Mouse (Mus musculus) cortical plate, adult 2 months (tissue): ENCODE measurements around the gene Olfr167.

Experiments used
- CTCF ChIP-seq: fragments of 200-500 bp; IDR thresholded peaks from 2 replicates; pipeline ENCODE4 v1.5.1; 2011; ENCODE audit warnings: mild to moderate bottlenecking, control low read depth, low read length; ENCODE audit not compliant: insufficient read depth; ENCODE audit errors: extremely low read depth
- POLR2A ChIP-seq: fragments of 200-500 bp; IDR thresholded peaks from 2 replicates; pipeline ENCODE4 v1.6.1; 2011; ENCODE audit warnings: mild to moderate bottlenecking, low read length, control low read depth; ENCODE audit not compliant: insufficient read depth; ENCODE audit errors: extremely low read depth

- no peak for TF ChIP-seq POLR2A
- no peak for TF ChIP-seq CTCF
Observed at GRCm38 (mm10) chr16:19522166-19522565, at the start of gene Olfr167.
